ENCODE assay signal across 15 mouse cellular contexts in the genomic region with DNA sequence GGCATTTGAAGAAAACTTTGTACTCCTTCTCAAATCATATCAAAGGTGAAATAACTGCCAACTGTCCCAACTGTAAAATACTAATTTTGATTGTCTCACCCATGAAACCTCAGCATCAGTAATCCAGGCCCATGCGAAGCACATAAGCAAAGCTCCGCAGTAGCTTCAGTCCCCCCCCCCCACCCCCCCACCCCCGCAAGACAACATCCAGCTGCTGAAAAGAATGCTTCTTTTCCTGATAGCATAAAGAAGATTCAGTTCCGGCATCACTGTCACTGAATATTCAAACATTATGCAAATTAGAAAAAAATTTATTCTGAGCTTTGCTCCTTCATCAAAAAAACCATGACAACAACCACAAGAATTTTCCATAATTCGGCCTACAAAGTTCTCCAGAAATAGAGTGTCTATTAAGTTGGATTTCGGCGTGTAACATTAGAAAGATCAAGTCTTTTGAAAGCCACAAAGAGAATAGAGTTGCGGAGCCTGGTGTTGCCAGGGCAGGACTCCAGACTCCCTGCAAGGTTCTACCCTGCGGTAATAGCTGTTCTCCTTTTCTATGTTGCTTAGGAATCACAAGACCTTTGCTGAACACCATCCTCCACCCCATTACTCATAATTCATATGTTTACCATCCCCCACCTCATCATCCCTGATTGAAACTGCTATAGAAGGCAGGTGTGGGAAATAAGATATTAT.
A peak's percentile ranks its signal among the peaks of the same experiment; 100 is the strongest.
DNase-seq lines count a peak whose midpoint lies in the region; ATAC-seq and TF ChIP-seq lines count a peak whose summit lies in the region.
"Had no signal": no experiment of that assay in that cellular context is flagged by ENCODE, and none has a peak within 500 bp of the region (broad histone marks: within the 10 kb centered on the region; RNA-seq: fewer than 3 reads in every experiment).

No protein-coding gene starts in this region.

- no peak overlapping the region for H3K27ac ChIP-seq in forebrain, embryonic 14.5 days (ENCODE audit: low read depth, low read length)
- no peak overlapping the region for H3K27ac ChIP-seq in forebrain, embryonic 12.5 days
- no peak overlapping the region for H3K27ac ChIP-seq in left cerebral cortex, adult 2 months
- no peak overlapping the region for H3K27ac ChIP-seq in hindbrain, embryonic 16.5 days (ENCODE audit: low read depth, low read length)
- H3K27ac ChIP-seq in midbrain, postnatal 0 days (ENCODE audit: low read depth, low read length): no peak overlapping the region
- H3K27ac ChIP-seq: hindbrain, embryonic 15.5 days; kidney, postnatal 0 days had no signal

- DNase-seq in forebrain, embryonic 14.5 days (ENCODE audit: low spot score): peak; percentile 34
- DNase-seq in left cerebral cortex, adult 11 months (ENCODE audit: low spot score): peak; percentile 17
- no peak for DNase-seq in left cerebral cortex, adult 2 months (ENCODE audit: extremely low spot score in 1 of 2, low spot score in 2 of 2)
- DNase-seq in midbrain, postnatal 0 days (ENCODE audit: low spot score): peak; percentile 36
- no peak for DNase-seq in lung, adult 2 months
- DNase-seq: adrenal gland, postnatal 36 days; cerebellum, postnatal 14 days; gastrocnemius, postnatal 25 days; liver; lung, postnatal 10 days had no signal

- ATAC-seq in forebrain, embryonic 14.5 days: peak; percentile 34
- ATAC-seq in forebrain, embryonic 12.5 days (ENCODE audit: low FRiP score): no peak
- ATAC-seq in hindbrain, embryonic 16.5 days: peak; percentile 45; the same call in 1 of the 2 replicates
- ATAC-seq in midbrain, postnatal 0 days (ENCODE audit: low FRiP score): 0 out of 2 replicates have a peak, but pooled peaks have one; percentile 20
- ATAC-seq: intestine, postnatal 0 days had no signal

- H3K4me2 ChIP-seq in forebrain, embryonic 14.5 days (ENCODE audit: low read length): no peak overlapping the region
- H3K4me2 ChIP-seq in forebrain, embryonic 12.5 days: no peak overlapping the region
- no peak overlapping the region for H3K4me2 ChIP-seq in hindbrain, embryonic 16.5 days (ENCODE audit: low read length)
- no peak overlapping the region for H3K4me2 ChIP-seq in midbrain, postnatal 0 days (ENCODE audit: low read depth, low read length, poor library complexity, severe bottlenecking)
- H3K4me2 ChIP-seq: hindbrain, embryonic 15.5 days had no signal

- TF ChIP-seq POLR2A in lung, adult 2 months (IDR thresholded peaks at IDR 0.05; ENCODE audit: borderline replicate concordance, extremely low read depth, low read depth, low read length): no peak

- H3K9me3 ChIP-seq in forebrain, embryonic 14.5 days (replicated peaks; ENCODE audit: control insufficient read depth, low read length): no peaks in the 10 kb centered on the region
- no peaks in the 10 kb centered on the region for H3K9me3 ChIP-seq in forebrain, embryonic 12.5 days
- no peaks in the 10 kb centered on the region for H3K9me3 ChIP-seq in hindbrain, embryonic 16.5 days (ENCODE audit: control insufficient read depth, low read length)
- H3K9me3 ChIP-seq in midbrain, postnatal 0 days (ENCODE audit: low read length): no peaks in the 10 kb centered on the region
- H3K9me3 ChIP-seq: hindbrain, embryonic 15.5 days had no signal

- H3K4me3 ChIP-seq in forebrain, embryonic 14.5 days (ENCODE audit: low read depth, low read length): no peak overlapping the region
- no peak overlapping the region for H3K4me3 ChIP-seq in forebrain, embryonic 12.5 days (replicated peaks)
- no peak overlapping the region for H3K4me3 ChIP-seq in left cerebral cortex, adult 2 months
- H3K4me3 ChIP-seq in hindbrain, embryonic 16.5 days (ENCODE audit: low read length): no peak overlapping the region
- H3K4me3 ChIP-seq in midbrain, postnatal 0 days (ENCODE audit: low read depth, low read length): no peak overlapping the region
- no peak overlapping the region for H3K4me3 ChIP-seq in lung, adult 2 months (replicated peaks; ENCODE audit: extremely low read depth, low read depth, low read length)
- H3K4me3 ChIP-seq: hindbrain, embryonic 15.5 days had no signal

- H3K27me3 ChIP-seq in forebrain, embryonic 14.5 days (replicated peaks; ENCODE audit: control insufficient read depth, insufficient read depth, low read length): no peaks in the 10 kb centered on the region
- no peaks in the 10 kb centered on the region for H3K27me3 ChIP-seq in forebrain, embryonic 12.5 days
- H3K27me3 ChIP-seq in hindbrain, embryonic 16.5 days (replicated peaks; ENCODE audit: control insufficient read depth, insufficient read depth, low read length): no peaks in the 10 kb centered on the region
- no peaks in the 10 kb centered on the region for H3K27me3 ChIP-seq in midbrain, postnatal 0 days (ENCODE audit: insufficient read depth, low read length)
- H3K27me3 ChIP-seq: hindbrain, embryonic 15.5 days had no signal

- 67% methylated on average over 9 of the region's 9 CpGs for WGBS in forebrain, embryonic 14.5 days
- 60% methylated on average over 9 of the region's 9 CpGs for WGBS in forebrain, embryonic 12.5 days
- WGBS in hindbrain, embryonic 16.5 days: 30% methylated on average over 9 of the region's 9 CpGs
- WGBS in midbrain, postnatal 0 days: 30% methylated on average over 9 of the region's 9 CpGs
- WGBS in lung, adult 2 months: 83% methylated on average over 9 of the region's 9 CpGs

- H3K9ac ChIP-seq in forebrain, embryonic 14.5 days (ENCODE audit: low read length): no peak overlapping the region
- no peak overlapping the region for H3K9ac ChIP-seq in forebrain, embryonic 12.5 days
- no peak overlapping the region for H3K9ac ChIP-seq in hindbrain, embryonic 16.5 days (ENCODE audit: low read depth, low read length)
- no peak overlapping the region for H3K9ac ChIP-seq in midbrain, postnatal 0 days (replicated peaks; ENCODE audit: low read length, poor library complexity, severe bottlenecking)
- H3K9ac ChIP-seq: hindbrain, embryonic 15.5 days had no signal

- no peaks in the 10 kb centered on the region for H3K4me1 ChIP-seq in forebrain, embryonic 14.5 days (ENCODE audit: control insufficient read depth, insufficient read depth, low read length)
- H3K4me1 ChIP-seq in forebrain, embryonic 12.5 days: 0 out of 2 replicates have a peak, but pooled peaks cover under 1% of the 10 kb centered on the region
- no peaks in the 10 kb centered on the region; the same call in 1 of the 2 replicates for H3K4me1 ChIP-seq in hindbrain, embryonic 16.5 days (ENCODE audit: control insufficient read depth, insufficient read depth, low read depth, low read length)
- H3K4me1 ChIP-seq in midbrain, postnatal 0 days (ENCODE audit: insufficient read depth, low read length): no peaks in the 10 kb centered on the region
- no peaks in the 10 kb centered on the region for H3K4me1 ChIP-seq in lung, adult 2 months (ENCODE audit: control insufficient read depth, insufficient read depth, low read length)
- H3K4me1 ChIP-seq: hindbrain, embryonic 15.5 days had no signal

- no peak for TF ChIP-seq CTCF in left cerebral cortex, adult 2 months (IDR thresholded peaks at IDR 0.05)
- TF ChIP-seq CTCF in midbrain, postnatal 0 days (IDR thresholded peaks at IDR 0.05): no peak
- TF ChIP-seq CTCF in lung, adult 2 months (IDR thresholded peaks at IDR 0.05; ENCODE audit: insufficient read depth, low read length): no peak

- intact Hi-C loops in left cerebral cortex, adult 2 months (cut with DNase I): no loop called here

- H3K36me3 ChIP-seq in forebrain, embryonic 14.5 days (ENCODE audit: control insufficient read depth, insufficient read depth, low read length): no peaks in the 10 kb centered on the region
- no peaks in the 10 kb centered on the region for H3K36me3 ChIP-seq in forebrain, embryonic 12.5 days (replicated peaks)
- H3K36me3 ChIP-seq in hindbrain, embryonic 16.5 days (ENCODE audit: control insufficient read depth, insufficient read depth, low read length): no peaks in the 10 kb centered on the region
- no peaks in the 10 kb centered on the region for H3K36me3 ChIP-seq in midbrain, postnatal 0 days (ENCODE audit: insufficient read depth, low read length)
- H3K36me3 ChIP-seq: hindbrain, embryonic 15.5 days had no signal

Comparison
In these comparisons a context has a peak if more than half of its experiments do, and no peak if none do; other contexts are left out.
1. DNase-seq: peak in forebrain, embryonic 14.5 days (single experiment), left cerebral cortex, adult 11 months (single experiment) and midbrain, postnatal 0 days (single experiment); none in left cerebral cortex, adult 2 months (0 of 2) and lung, adult 2 months (single experiment).